Mouse (Mus musculus) intestine, embryonic 16.5 days (tissue): Measurements from ENCODE around the gene Pik3c2b. TPM values are rescaled to one million over a fixed set of nuclear protein-coding genes. Genes with fewer than 3 reads are reported as not detected.

ENCODE experiments used
- ATAC-seq: fragments of 200-750 bp; cut with Nextera tagmentation; 2 replicates; pipeline ENCODE4 v1.8.0; 2017; ENCODE audit warnings: moderate TSS enrichment, moderate library complexity
- H3K27ac ChIP-seq: fragments of 300-500 bp; sonication (generic); 2 replicates; pipeline ENCODE4 v1.5.1; 2014; ENCODE audit warnings: mild to moderate bottlenecking, low read length
- H3K27me3 ChIP-seq: fragments of 300-500 bp; sonication (generic); replicated peaks from 2 replicates; pipeline ENCODE4 v1.6.1; 2014; ENCODE audit warnings: low read length, control low read depth, mixed read lengths; ENCODE audit not compliant: control insufficient read depth, insufficient read depth
- H3K36me3 ChIP-seq: fragments of 300-500 bp; sonication (generic); 2 replicates; pipeline ENCODE4 v1.6.1; 2014; ENCODE audit warnings: low read length, control low read depth; ENCODE audit not compliant: control insufficient read depth, insufficient read depth
- H3K4me1 ChIP-seq: fragments of 300-500 bp; sonication (generic); 2 replicates; pipeline ENCODE4 v1.6.1; 2014; ENCODE audit warnings: low read length, control low read depth, mixed read lengths; ENCODE audit not compliant: control insufficient read depth, insufficient read depth
- H3K4me2 ChIP-seq: fragments of 300-500 bp; sonication (generic); 2 replicates; pipeline ENCODE4 v1.6.1; 2014; ENCODE audit warnings: low read depth, low read length, control low read depth
- H3K4me3 ChIP-seq: fragments of 300-500 bp; sonication (generic); 2 replicates; pipeline ENCODE4 v1.5.1; 2014; ENCODE audit warnings: mild to moderate bottlenecking, low read length
- H3K9ac ChIP-seq: fragments of 300-500 bp; sonication (generic); 2 replicates; pipeline ENCODE4 v1.6.1; 2014; ENCODE audit warnings: low read depth, low read length
- H3K9me3 ChIP-seq: fragments of 300-500 bp; sonication (generic); 2 replicates; pipeline ENCODE4 v1.6.1; 2016; ENCODE audit warnings: low read length, control low read depth; ENCODE audit not compliant: control insufficient read depth
- WGBS: fragments of 180-500 bp; shearing (Covaris S2); extraction: QIAGEN DNeasy Blood & Tissue Kit; methylation state at CpG from one replicate; pipeline ENCODE4 v1.1.7; 2014; 5-methylcytosine and 5-hydroxymethylcytosine counted together
- polyA plus RNA-seq: library from polyadenylated mRNA; unstranded; fragments of >200 nt; fragmentation: Nextera tagmentation; extraction: Ambion mirVana; gene quantifications from 2 replicates; pipeline ENCODE4 v1.2.1, GENCODE M21; 2015

Pik3c2b gene
- polyA plus RNA-seq, 1 experiment from 2014 or later = 5.3 TPM

DNA sequence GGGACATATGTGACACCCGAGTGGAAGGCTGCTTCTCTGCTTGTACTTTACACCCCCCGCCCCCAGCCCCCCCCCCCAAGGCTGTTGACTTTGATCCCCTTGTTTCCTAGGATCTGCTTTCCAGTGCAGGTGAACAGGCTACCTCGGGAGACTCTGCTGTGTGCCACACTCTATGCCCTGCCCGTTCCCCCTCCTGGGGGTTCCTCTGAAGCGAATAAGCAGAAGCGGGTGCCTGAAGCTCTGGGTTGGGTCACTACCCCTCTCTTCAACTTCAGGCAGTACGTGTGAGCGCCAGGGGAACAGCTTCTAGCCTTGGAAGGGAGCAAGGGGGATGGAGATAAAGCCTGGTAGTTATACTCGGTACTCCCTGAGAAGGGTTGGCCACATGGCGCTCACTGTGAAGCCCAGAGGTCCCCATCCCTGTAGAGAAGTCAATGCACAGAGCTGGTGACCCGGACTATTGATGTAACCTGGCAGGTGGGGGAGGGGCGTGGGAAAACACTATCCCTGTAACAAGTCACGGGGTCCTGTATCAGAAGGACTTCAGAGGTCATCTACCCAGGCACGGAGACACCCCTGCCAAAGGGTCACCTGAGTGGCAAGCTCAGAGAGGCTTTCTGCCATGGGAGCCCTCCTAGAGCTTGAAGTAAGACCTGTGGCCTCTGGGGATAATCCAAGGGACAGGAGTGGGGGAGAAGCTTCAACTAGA, 39.4 kb downstream of the Pik3c2b start:
- peaks cover 6% of the 10 kb centered on the region; the same call in 1 of the 2 replicates for H3K36me3 ChIP-seq
- no peaks in the 10 kb centered on the region for H3K9me3 ChIP-seq
- whole genome bisulfite sequencing = 68% methylated on average over 14 of the region's 14 CpGs
- H3K27ac ChIP-seq = peak overlapping the region; percentile 86
- peak overlapping the region; percentile 46; the same call in 1 of the 2 replicates for H3K9ac ChIP-seq
- H3K4me3 ChIP-seq = no peak overlapping the region
- H3K4me1 ChIP-seq = peaks cover 18% of the 10 kb centered on the region
- H3K4me2 ChIP-seq = peak overlapping the region; percentile 30
- ATAC-seq = peak; percentile 45
- H3K27me3 ChIP-seq = no peaks in the 10 kb centered on the region

DNA sequence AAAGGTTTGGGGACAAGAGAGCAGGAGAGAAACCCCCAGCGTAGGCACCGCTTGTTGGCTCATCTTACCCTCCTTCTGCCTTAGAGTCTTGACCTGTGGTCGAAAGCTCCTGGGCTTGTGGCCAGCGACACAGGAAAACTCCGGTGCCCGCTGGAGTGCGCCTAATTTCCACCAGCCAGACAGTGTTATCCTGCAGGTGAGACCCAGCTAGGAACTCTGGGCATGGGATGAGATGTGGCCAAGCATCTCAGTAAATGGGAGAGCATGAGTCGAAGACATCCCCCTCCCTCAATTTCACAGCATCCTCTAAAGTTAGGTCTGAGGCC, 39.9 kb downstream of the Pik3c2b start:
- no peak for ATAC-seq
- no peak overlapping the region for H3K27ac ChIP-seq
- no peak overlapping the region for H3K9ac ChIP-seq
- H3K4me3 ChIP-seq = no peak overlapping the region
- H3K36me3 ChIP-seq = peaks cover 6% of the 10 kb centered on the region; the same call in 1 of the 2 replicates
- H3K27me3 ChIP-seq = no peaks in the 10 kb centered on the region
- H3K4me1 ChIP-seq = peaks cover 23% of the 10 kb centered on the region
- WGBS = 92% methylated on average over 8 of the region's 8 CpGs
- H3K9me3 ChIP-seq = no peaks in the 10 kb centered on the region
- H3K4me2 ChIP-seq = no peak overlapping the region

DNA sequence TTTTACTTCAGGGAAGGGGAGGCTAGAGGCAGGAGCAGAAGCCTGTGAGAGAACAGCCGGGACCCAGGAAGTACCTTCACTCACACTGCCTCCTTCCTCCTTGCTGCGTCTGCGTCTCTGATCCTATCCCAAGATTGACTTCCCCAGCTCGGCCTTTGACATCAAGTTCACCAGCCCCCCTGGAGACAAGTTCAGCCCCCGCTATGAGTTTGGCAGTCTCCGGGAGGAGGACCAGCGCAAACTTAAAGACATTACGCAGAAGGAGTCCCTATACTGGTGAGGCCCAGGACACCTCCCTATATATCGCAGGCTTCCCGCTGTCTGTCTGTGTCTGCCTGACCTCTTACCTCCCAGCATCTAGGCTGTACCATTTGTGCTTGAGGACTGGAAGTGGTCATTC, 41.3 kb downstream of the Pik3c2b start:
- ATAC-seq = no peak
- 89% methylated on average over 10 of the region's 10 CpGs for WGBS
- Histone ChIP-seq H3K4me2 (no peak overlapping the region), H3K27me3 (no peaks in the 10 kb centered on the region), H3K4me1 (peaks cover 27% of the 10 kb centered on the region), H3K4me3 (no peak overlapping the region), H3K36me3 (0 out of 2 replicates have a peak, but pooled peaks cover 4% of the 10 kb centered on the region), H3K9me3 (no peaks in the 10 kb centered on the region), H3K9ac (no peak overlapping the region), H3K27ac (no peak overlapping the region)

DNA sequence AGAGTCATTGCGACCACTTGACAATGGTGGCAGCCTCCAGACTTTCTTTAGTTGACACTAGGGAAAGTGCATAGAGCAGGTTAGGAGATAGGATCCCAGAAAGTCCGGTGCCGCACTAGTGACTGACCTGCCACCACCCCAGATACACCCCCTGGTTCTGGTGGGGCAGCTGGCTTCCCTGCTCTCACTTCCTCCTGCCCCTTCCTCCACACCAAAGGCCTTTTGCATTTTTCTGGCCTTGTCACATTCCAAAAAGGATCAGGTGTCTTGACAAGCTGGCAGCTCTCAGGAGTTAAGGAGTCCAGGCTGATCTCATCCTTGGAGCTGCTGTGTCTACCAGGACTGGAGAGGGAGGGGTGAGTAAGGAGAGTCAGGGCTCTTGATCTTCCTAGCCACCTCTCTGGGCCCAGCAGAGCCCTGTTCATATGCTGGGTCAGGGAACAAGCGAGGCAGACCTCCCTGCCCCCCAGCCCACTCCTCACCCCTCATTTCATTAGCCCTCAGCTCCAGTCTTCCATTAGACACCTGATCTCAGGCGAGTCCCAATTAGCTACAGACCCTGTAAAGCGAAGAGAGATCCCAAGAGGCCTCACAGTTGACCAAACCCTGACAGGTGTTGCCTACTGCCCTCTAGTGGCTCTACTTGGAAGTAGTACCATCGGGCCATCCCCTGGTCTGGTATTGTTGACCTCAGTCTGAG, 41.9 kb downstream of the Pik3c2b start:
- H3K27ac ChIP-seq = no peak overlapping the region

DNA sequence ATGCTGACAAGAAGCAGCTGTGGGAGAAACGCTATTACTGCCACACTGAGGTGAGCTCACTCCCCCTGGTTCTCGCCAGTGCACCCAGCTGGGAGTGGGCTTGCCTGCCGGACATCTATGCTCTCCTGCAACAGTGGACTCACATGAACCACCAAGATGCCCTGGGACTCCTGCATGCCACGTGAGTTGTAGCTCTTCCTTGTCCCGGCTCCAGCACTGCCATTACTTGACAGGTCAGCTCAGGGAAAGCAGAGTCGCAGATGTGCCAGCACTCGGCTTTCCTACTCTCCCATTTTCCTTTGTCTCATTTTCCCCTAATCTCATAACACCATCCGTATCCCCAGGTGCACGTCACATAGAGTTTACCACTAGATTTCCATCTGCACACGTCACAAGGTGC, 42.7 kb downstream of the Pik3c2b start:
- ATAC-seq = no peak
- H3K9ac ChIP-seq = no peak overlapping the region
- no peak overlapping the region for H3K4me2 ChIP-seq
- no peaks in the 10 kb centered on the region for H3K36me3 ChIP-seq
- H3K4me1 ChIP-seq = peaks cover 27% of the 10 kb centered on the region
- H3K27me3 ChIP-seq = no peaks in the 10 kb centered on the region
- H3K4me3 ChIP-seq = no peak overlapping the region
- H3K9me3 ChIP-seq = no peaks in the 10 kb centered on the region
- H3K27ac ChIP-seq = no peak overlapping the region
- 85% methylated on average over 10 of the region's 10 CpGs for WGBS

More for the DNA sequence above, 41.9 kb downstream of the Pik3c2b start:
- ATAC-seq = no peak
- no peak overlapping the region for H3K4me2 ChIP-seq
- H3K4me3 ChIP-seq = no peak overlapping the region
- H3K36me3 ChIP-seq = 0 out of 2 replicates have a peak, but pooled peaks cover 1% of the 10 kb centered on the region
- no peaks in the 10 kb centered on the region for H3K9me3 ChIP-seq
- WGBS = 51% methylated on average over 7 of the region's 7 CpGs
- H3K9ac ChIP-seq = no peak overlapping the region
- no peaks in the 10 kb centered on the region for H3K27me3 ChIP-seq
- peaks cover 27% of the 10 kb centered on the region for H3K4me1 ChIP-seq

DNA sequence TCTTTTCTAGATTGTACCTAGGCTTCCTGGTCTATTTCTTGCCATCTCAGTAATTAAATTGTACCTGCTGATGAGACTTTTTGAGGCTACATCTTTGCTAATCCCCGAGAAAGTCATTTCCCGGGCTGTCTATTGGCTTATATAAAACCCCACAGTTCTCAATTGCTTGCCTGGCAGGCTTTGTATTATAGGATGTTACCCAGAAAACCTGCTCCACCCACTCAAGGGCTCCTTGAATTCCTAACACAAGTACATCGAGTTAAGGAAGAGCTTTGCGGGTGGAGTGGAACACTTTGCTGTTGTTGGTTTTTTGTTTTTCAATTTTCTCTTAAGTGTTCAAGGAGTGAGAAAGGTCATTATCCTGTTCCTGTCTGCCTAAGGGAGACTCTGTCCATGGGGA, 43.9 kb downstream of the Pik3c2b start:
- no peak overlapping the region for H3K4me3 ChIP-seq
- H3K9me3 ChIP-seq = no peaks in the 10 kb centered on the region
- 85% methylated on average over 4 of the region's 4 CpGs for WGBS
- ATAC-seq = no peak
- H3K9ac ChIP-seq = no peak overlapping the region
- H3K4me2 ChIP-seq = no peak overlapping the region
- no peaks in the 10 kb centered on the region for H3K27me3 ChIP-seq
- H3K27ac ChIP-seq = no peak overlapping the region
- H3K4me1 ChIP-seq = peaks cover 22% of the 10 kb centered on the region
- no peaks in the 10 kb centered on the region for H3K36me3 ChIP-seq

DNA sequence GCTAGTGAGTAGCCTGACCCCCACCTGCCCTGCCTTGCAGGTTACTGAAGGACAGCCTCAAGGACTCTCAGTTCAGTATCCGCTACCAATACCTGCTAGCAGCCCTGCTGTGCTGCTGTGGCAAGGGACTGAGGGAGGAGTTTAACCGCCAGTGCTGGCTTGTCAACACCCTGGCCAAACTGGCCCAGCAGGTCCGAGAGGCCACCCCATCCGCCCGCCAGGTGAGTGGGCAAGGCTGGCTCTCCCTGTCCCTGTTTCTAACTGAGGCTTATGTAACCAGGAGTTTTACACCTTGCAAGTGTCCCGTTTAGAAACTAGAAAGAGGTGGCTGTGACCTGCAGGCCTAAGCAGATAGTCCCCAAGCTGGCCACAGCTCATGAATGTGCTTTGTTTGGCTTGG, 45.2 kb downstream of the Pik3c2b start:
- H3K4me3 ChIP-seq = no peak overlapping the region
- no peak overlapping the region for H3K4me2 ChIP-seq
- H3K4me1 ChIP-seq = peaks cover 19% of the 10 kb centered on the region
- peak; percentile 86 for ATAC-seq
- H3K27ac ChIP-seq = peak overlapping the region; percentile 38; the same call in 1 of the 2 replicates
- peak overlapping the region; percentile 25; the same call in 1 of the 2 replicates for H3K9ac ChIP-seq
- 0 out of 2 replicates have a peak, but pooled peaks cover 2% of the 10 kb centered on the region for H3K36me3 ChIP-seq
- no peaks in the 10 kb centered on the region for H3K27me3 ChIP-seq
- no peaks in the 10 kb centered on the region for H3K9me3 ChIP-seq
- 52% methylated on average over 6 of the region's 6 CpGs for WGBS

DNA sequence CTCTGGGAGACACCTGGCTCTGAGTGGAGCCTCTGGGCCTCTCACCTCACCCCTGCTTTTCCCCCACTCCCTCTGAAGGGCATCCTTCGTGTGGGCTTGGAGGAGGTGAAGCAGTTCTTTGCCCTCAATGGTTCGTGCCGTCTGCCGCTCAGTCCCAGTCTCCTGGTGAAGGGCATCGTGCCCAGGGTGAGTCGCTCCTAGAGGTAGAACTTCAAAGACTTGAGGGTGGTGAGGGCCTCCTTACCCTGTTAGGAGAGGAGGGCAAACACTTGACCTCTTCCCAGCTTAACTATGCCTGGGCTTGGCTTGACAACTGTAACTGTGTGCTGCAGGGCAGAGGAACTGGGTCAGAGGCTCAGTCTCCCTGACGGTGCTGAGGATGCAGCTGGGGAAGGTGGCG, 46.0 kb downstream of the Pik3c2b start:
- 0 out of 2 replicates have a peak, but pooled peaks cover 2% of the 10 kb centered on the region for H3K36me3 ChIP-seq
- no peak overlapping the region for H3K4me3 ChIP-seq
- no peak overlapping the region for H3K9ac ChIP-seq
- no peaks in the 10 kb centered on the region for H3K27me3 ChIP-seq
- H3K4me2 ChIP-seq = no peak overlapping the region
- H3K9me3 ChIP-seq = no peaks in the 10 kb centered on the region
- WGBS = 80% methylated on average over 8 of the region's 8 CpGs
- no peak for ATAC-seq
- H3K4me1 ChIP-seq = peaks cover 19% of the 10 kb centered on the region
- H3K27ac ChIP-seq = no peak overlapping the region

DNA sequence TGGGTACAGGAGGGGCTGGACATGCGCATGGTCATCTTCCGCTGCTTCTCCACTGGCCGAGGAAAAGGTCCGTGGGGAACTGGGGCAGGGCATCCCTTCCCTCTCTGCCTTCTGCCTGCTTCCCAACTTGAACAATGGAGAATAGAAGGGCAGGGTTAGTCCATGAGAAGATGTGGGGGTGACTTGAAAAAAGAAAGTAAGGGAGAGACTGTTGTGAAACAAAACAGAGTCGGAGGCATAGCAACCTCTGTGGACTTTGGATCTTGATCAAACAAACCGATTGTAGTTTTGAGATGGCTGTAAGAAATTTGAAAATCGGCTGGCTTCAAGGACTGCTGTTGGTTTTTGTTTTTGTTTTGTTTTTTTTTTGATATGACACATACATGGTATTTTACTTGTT, 48.3 kb downstream of the Pik3c2b start:
- ATAC-seq = no peak
- no peaks in the 10 kb centered on the region for H3K9me3 ChIP-seq
- H3K27me3 ChIP-seq = no peaks in the 10 kb centered on the region
- H3K9ac ChIP-seq = no peak overlapping the region
- WGBS = 69% methylated on average over 7 of the region's 7 CpGs
- H3K27ac ChIP-seq = no peak overlapping the region
- peaks cover 15% of the 10 kb centered on the region for H3K4me1 ChIP-seq
- no peak overlapping the region for H3K4me2 ChIP-seq
- 0 out of 2 replicates have a peak, but pooled peaks cover 2% of the 10 kb centered on the region for H3K36me3 ChIP-seq
- H3K4me3 ChIP-seq = no peak overlapping the region
